Mouse (Mus musculus): ENCODE measurements around the gene Kmt2e.
"Not testable (repeated sequence)": the region's sequence is repeated elsewhere in the genome, so short reads cannot be mapped to it uniquely, and the experiment has no call there.

The Kmt2e gene

GRCm38 (mm10) chr5:23431948-23432707 is 2.1 kb upstream of the Kmt2e start:
- no peak for DNase-seq (ENCODE audit: extremely low spot score, low spot score)

GRCm38 (mm10) chr5:23432708-23433645 is 1.3 kb upstream of the Kmt2e start:
- DNase-seq (ENCODE audit: extremely low spot score, low spot score): peak; percentile 96

- peak; percentile 71 for DNase-seq (ENCODE audit: extremely low spot score, low spot score)
These were observed 599 bp downstream of the Kmt2e start for GRCm38 (mm10) chr5:23434598-23435481.

GRCm38 (mm10) chr5:23435482-23436125 is 1.4 kb downstream of the Kmt2e start:
- no peak for DNase-seq (ENCODE audit: extremely low spot score, low spot score)

GRCm38 (mm10) chr5:23436735-23437134 is 2.5 kb downstream of the Kmt2e start:
- DNase-seq (ENCODE audit: extremely low spot score, low spot score): no peak

GRCm38 (mm10) chr5:23439857-23440256 is 5.6 kb downstream of the Kmt2e start:
- DNase-seq (ENCODE audit: extremely low spot score, low spot score): no peak

GRCm38 (mm10) chr5:23440572-23440971 is 6.3 kb downstream of the Kmt2e start:
- no peak for DNase-seq (ENCODE audit: extremely low spot score, low spot score)

GRCm38 (mm10) chr5:23441916-23442315 is 7.7 kb downstream of the Kmt2e start:
- no peak for DNase-seq (ENCODE audit: extremely low spot score, low spot score)

- DNase-seq (ENCODE audit: extremely low spot score, low spot score): no peak
These were observed 10.2 kb downstream of the Kmt2e start for GRCm38 (mm10) chr5:23444411-23444810.

GRCm38 (mm10) chr5:23453561-23453960 is 19.3 kb downstream of the Kmt2e start:
- DNase-seq (ENCODE audit: extremely low spot score, low spot score): not testable (repeated sequence)

GRCm38 (mm10) chr5:23461688-23462087 is 27.4 kb downstream of the Kmt2e start:
- DNase-seq (ENCODE audit: extremely low spot score, low spot score): no peak

GRCm38 (mm10) chr5:23464247-23464646 is 30.0 kb downstream of the Kmt2e start:
- DNase-seq (ENCODE audit: extremely low spot score, low spot score): no peak

GRCm38 (mm10) chr5:23464743-23465142 is 30.5 kb downstream of the Kmt2e start:
- DNase-seq (ENCODE audit: extremely low spot score, low spot score): no peak

- DNase-seq (ENCODE audit: extremely low spot score, low spot score): no peak
These were observed 32.3 kb downstream of the Kmt2e start for GRCm38 (mm10) chr5:23466546-23466945.

GRCm38 (mm10) chr5:23473098-23473873 is 39.0 kb downstream of the Kmt2e start:
- no peak for DNase-seq (ENCODE audit: extremely low spot score, low spot score)

- DNase-seq (ENCODE audit: extremely low spot score, low spot score): no peak
These were observed 49.6 kb downstream of the Kmt2e start for GRCm38 (mm10) chr5:23483811-23484210.

- no peak for DNase-seq (ENCODE audit: extremely low spot score, low spot score)
These were observed 55.0 kb downstream of the Kmt2e start for GRCm38 (mm10) chr5:23489231-23489630.

GRCm38 (mm10) chr5:23490797-23491196 is 56.6 kb downstream of the Kmt2e start:
- DNase-seq (ENCODE audit: extremely low spot score, low spot score): no peak

- DNase-seq (ENCODE audit: extremely low spot score, low spot score): no peak
These were observed 62.2 kb downstream of the Kmt2e start for GRCm38 (mm10) chr5:23496396-23496795.

GRCm38 (mm10) chr5:23496933-23497332 is 62.7 kb downstream of the Kmt2e start:
- no peak for DNase-seq (ENCODE audit: extremely low spot score, low spot score)

Measured in neural tube, embryonic 10.5 days (tissue).